Mouse (Mus musculus): ENCODE results near the gene Clspn. TPM values are rescaled to one million over a fixed set of nuclear protein-coding genes. Genes with fewer than 3 reads are reported as not detected.
A peak's percentile ranks its signal among the peaks of the same experiment; 100 is the strongest.

Gene Clspn
- polyA plus RNA-seq, 2 experiments = 25.4 to 38.5 TPM

GRCm38 (mm10) chr4:126512308-126513066 is 44.2 kb upstream of the Clspn start:
- Histone ChIP-seq H3K4me3 (ENCODE audit: insufficient read depth in 1 of 2, low read depth in 2 of 2, low read length in 2 of 2) (no peak overlapping the region), H3K27ac (no peak overlapping the region), H3K4me1 (replicated peaks; ENCODE audit: control insufficient read depth in 2 of 2, insufficient read depth in 2 of 2, low read length in 1 of 2) (no peaks in the 10 kb centered on the region), H3K27me3 (ENCODE audit: control insufficient read depth, insufficient read depth, low read length) (no peaks in the 10 kb centered on the region), H3K9ac (replicated peaks) (no peak overlapping the region), H3K36me3 (replicated peaks; ENCODE audit: control insufficient read depth, insufficient read depth, low read depth) (no peaks in the 10 kb centered on the region), H3K4me2 (ENCODE audit: low read depth) (no peak overlapping the region), H3K9me3 (ENCODE audit: control insufficient read depth, low read length) (no peaks in the 10 kb centered on the region)
- DNase-seq (ENCODE audit: low read depth in 3 of 3, low spot score in 3 of 3) (no peak), ATAC-seq (ENCODE audit: insufficient read depth) (no peak)
- 57% methylated on average over 6 of the region's 6 CpGs for WGBS (ENCODE audit: insufficient replicate concordance)
- no peak for TF ChIP-seq CTCF (IDR thresholded peaks at IDR 0.05; ENCODE audit: low read depth)
- no peak for TF ChIP-seq EP300 (IDR thresholded peaks at IDR 0.05; ENCODE audit: low read depth)

GRCm38 (mm10) chr4:126526164-126526563 is 30.6 kb upstream of the Clspn start:
- Histone ChIP-seq H3K27ac (no peak overlapping the region), H3K4me2 (ENCODE audit: low read depth) (no peak overlapping the region), H3K27me3 (ENCODE audit: control insufficient read depth, insufficient read depth, low read length) (no peaks in the 10 kb centered on the region), H3K9me3 (ENCODE audit: control insufficient read depth, low read length) (no peaks in the 10 kb centered on the region), H3K4me3 (ENCODE audit: insufficient read depth in 1 of 2, low read depth in 2 of 2, low read length in 2 of 2) (no peak overlapping the region), H3K4me1 (replicated peaks; ENCODE audit: control insufficient read depth in 2 of 2, insufficient read depth in 2 of 2, low read length in 1 of 2) (no peaks in the 10 kb centered on the region), H3K36me3 (replicated peaks; ENCODE audit: control insufficient read depth, insufficient read depth, low read depth) (no peaks in the 10 kb centered on the region), H3K9ac (replicated peaks) (no peak overlapping the region)
- no peak for ATAC-seq (ENCODE audit: insufficient read depth)
- TF ChIP-seq EP300 (IDR thresholded peaks at IDR 0.05; ENCODE audit: low read depth) = no peak
- no peak for DNase-seq (ENCODE audit: low read depth in 3 of 3, low spot score in 3 of 3)
- WGBS (ENCODE audit: insufficient replicate concordance) = 57% methylated on average over 3 of the region's 3 CpGs

- no peaks in the 10 kb centered on the region for H3K9me3 ChIP-seq (ENCODE audit: control insufficient read depth, low read length)
- no peaks in the 10 kb centered on the region for H3K36me3 ChIP-seq (replicated peaks; ENCODE audit: control insufficient read depth, insufficient read depth, low read depth)
- H3K27me3 ChIP-seq (ENCODE audit: control insufficient read depth, insufficient read depth, low read length) = no peaks in the 10 kb centered on the region; the same call in 1 of the 2 replicates
- H3K4me3 ChIP-seq (ENCODE audit: insufficient read depth in 1 of 2, low read depth in 2 of 2, low read length in 2 of 2) = no peak overlapping the region
- H3K9ac ChIP-seq (replicated peaks) = no peak overlapping the region
- no peak overlapping the region for H3K4me2 ChIP-seq (ENCODE audit: low read depth)
- DNase-seq (ENCODE audit: low read depth in 3 of 3, low spot score in 3 of 3) (no peak), ATAC-seq (ENCODE audit: insufficient read depth) (no peak)
- 74% methylated on average over 5 of the region's 5 CpGs for WGBS (ENCODE audit: insufficient replicate concordance)
- H3K27ac ChIP-seq = no peak overlapping the region
- TF ChIP-seq EP300 (IDR thresholded peaks at IDR 0.05; ENCODE audit: low read depth) (no peak), CTCF (IDR thresholded peaks at IDR 0.05; ENCODE audit: low read depth) (no peak)
- H3K4me1 ChIP-seq (replicated peaks; ENCODE audit: control insufficient read depth in 2 of 2, insufficient read depth in 2 of 2, low read length in 1 of 2) = no peaks in the 10 kb centered on the region
Measured at GRCm38 (mm10) chr4:126526828-126527227, 29.9 kb upstream of the Clspn start.

GRCm38 (mm10) chr4:126532292-126532691 is 24.4 kb upstream of the Clspn start:
- Histone ChIP-seq H3K36me3 (replicated peaks; ENCODE audit: control insufficient read depth, insufficient read depth, low read depth) (no peaks in the 10 kb centered on the region), H3K4me3 (ENCODE audit: insufficient read depth in 1 of 2, low read depth in 2 of 2, low read length in 2 of 2) (peak overlapping the region in 1 of 2 experiments; percentile 70; a peak in 2 of 4 replicates), H3K9ac (replicated peaks) (no peak overlapping the region), H3K9me3 (ENCODE audit: control insufficient read depth, low read length) (no peaks in the 10 kb centered on the region), H3K27ac (no peak overlapping the region), H3K27me3 (ENCODE audit: control insufficient read depth, insufficient read depth, low read length) (peaks cover 26% of the 10 kb centered on the region), H3K4me1 (replicated peaks; ENCODE audit: control insufficient read depth in 2 of 2, insufficient read depth in 2 of 2, low read length in 1 of 2) (no peaks in the 10 kb centered on the region; a peak in 1 of 4 replicates), H3K4me2 (ENCODE audit: low read depth) (peak overlapping the region; percentile 68)
- WGBS (ENCODE audit: insufficient replicate concordance) = 49% methylated on average over 5 of the region's 5 CpGs
- ATAC-seq (ENCODE audit: insufficient read depth) (no peak), DNase-seq (ENCODE audit: low read depth in 3 of 3, low spot score in 3 of 3) (no peak)
- no peak for TF ChIP-seq EP300 (IDR thresholded peaks at IDR 0.05; ENCODE audit: low read depth)
- TF ChIP-seq CTCF (IDR thresholded peaks at IDR 0.05; ENCODE audit: low read depth) = no peak

- peaks cover 26% of the 10 kb centered on the region for H3K27me3 ChIP-seq (ENCODE audit: control insufficient read depth, insufficient read depth, low read length)
Measured at GRCm38 (mm10) chr4:126532827-126533728, 23.7 kb upstream of the Clspn start, which contains the start of gene Ago4. Gene Ago4, minus strand, starts transcription at chr4:126533472.

More at GRCm38 (mm10) chr4:126532827-126533728, 23.7 kb upstream of the Clspn start, which contains the start of gene Ago4:
- H3K27ac ChIP-seq = no peak within 1 kb of the TSS
- ATAC-seq (ENCODE audit: insufficient read depth) (peak; percentile 56; the same call in 1 of the 2 replicates), DNase-seq (ENCODE audit: low read depth in 3 of 3, low spot score in 3 of 3) (no peak)
- peak within 1 kb of the TSS; percentile 68 for H3K4me2 ChIP-seq (ENCODE audit: low read depth)
- TF ChIP-seq CTCF (IDR thresholded peaks at IDR 0.05; ENCODE audit: low read depth) (no peak), EP300 (IDR thresholded peaks at IDR 0.05; ENCODE audit: low read depth) (no peak)
- under 1% methylated on average over 111 of the region's 120 CpGs for WGBS (ENCODE audit: insufficient replicate concordance)
- H3K9ac ChIP-seq (replicated peaks) = peak within 1 kb of the TSS; percentile 52
- H3K4me1 ChIP-seq (replicated peaks; ENCODE audit: control insufficient read depth in 2 of 2, insufficient read depth in 2 of 2, low read length in 1 of 2) = no peaks in the 10 kb centered on the region; a peak in 1 of 4 replicates
- H3K4me3 ChIP-seq (ENCODE audit: insufficient read depth in 1 of 2, low read depth in 2 of 2, low read length in 2 of 2) = peak within 1 kb of the TSS; percentile 61 to 70
- H3K9me3 ChIP-seq (ENCODE audit: control insufficient read depth, low read length) = no peaks in the 10 kb centered on the region
- H3K36me3 ChIP-seq (replicated peaks; ENCODE audit: control insufficient read depth, insufficient read depth, low read depth) = no peaks in the 10 kb centered on the region

Data from liver, embryonic 14.5 days (tissue).